7 mouse cellular contexts compared by ENCODE assay signal in the genomic region with DNA sequence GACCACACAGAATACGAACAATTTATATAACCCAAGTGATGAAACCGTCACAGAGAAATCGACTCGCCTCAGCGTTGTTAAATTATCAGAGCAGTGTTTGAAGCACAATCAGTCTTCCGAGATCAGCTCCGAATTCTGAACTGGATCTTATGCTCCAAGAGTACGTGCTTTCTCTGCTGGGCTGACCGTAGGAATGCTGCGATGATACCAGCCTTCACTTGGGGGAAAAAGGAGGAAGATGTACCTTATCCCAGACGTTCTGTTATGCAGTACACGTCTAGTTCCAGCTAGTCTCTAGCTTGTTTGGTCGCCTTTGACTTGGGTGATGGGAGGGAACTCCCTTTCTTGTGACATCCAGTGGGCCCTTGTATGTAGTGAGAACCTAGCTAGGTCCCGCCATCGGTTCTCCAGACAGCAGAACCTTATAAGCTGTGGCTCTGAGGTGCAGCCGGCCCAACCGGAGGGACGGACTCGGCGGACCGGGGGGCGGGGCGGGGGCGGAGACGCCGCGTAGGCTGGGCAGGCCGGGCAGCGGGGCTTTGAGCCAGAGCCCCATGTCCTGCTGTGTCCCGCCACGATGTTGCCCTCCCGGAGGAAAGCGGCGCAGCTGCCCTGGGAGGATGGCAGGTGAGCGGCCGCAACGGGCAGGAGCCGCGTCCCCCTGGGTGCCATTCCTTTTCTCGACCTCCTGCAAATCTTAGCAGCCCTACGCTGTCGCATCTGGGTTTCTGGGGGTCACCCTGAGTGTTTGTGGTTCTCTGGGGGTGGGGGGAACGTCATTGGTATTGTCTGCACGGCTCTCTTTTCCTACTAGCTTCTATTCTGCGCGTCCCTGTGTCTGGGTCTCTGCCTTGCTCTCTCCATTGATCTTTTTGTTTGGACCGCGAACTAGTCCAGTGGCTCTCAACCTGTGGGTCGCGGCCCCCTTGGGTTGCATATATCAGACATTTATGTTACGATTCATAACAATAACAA. TPM values are rescaled to one million over a fixed set of nuclear protein-coding genes. Genes with fewer than 3 reads are reported as not detected.
A peak's percentile ranks its signal among the peaks of the same experiment; 100 is the strongest.
DNase-seq lines count a peak whose midpoint lies in the region; ATAC-seq and TF ChIP-seq lines count a peak whose summit lies in the region.

Gene B4galt7 (plus strand): TSS at position 331 of the 975 bp plus-strand sequence.

- TF ChIP-seq EP300 in heart, adult 2 months (IDR thresholded peaks at IDR 0.05; ENCODE audit: insufficient read depth, low read depth, low read length), result 0 out of 2 replicates have a peak, but pooled peaks have one; percentile 19

- H3K9ac ChIP-seq in embryonic facial prominence, embryonic 13.5 days, result peak within 1 kb of the TSS; percentile 91
- H3K9ac ChIP-seq in heart, adult 2 months (ENCODE audit: low read depth, low read length), result peak within 1 kb of the TSS; percentile 88
- H3K9ac ChIP-seq in limb, embryonic 13.5 days, result peak within 1 kb of the TSS; percentile 91
- peak within 1 kb of the TSS; percentile 99 for H3K9ac ChIP-seq in midbrain, embryonic 15.5 days

- H3K4me3 ChIP-seq in embryonic facial prominence, embryonic 13.5 days, result peak within 1 kb of the TSS; percentile 74
- peak within 1 kb of the TSS; percentile 97 for H3K4me3 ChIP-seq in heart, adult 2 months
- peak within 1 kb of the TSS; percentile 85 for H3K4me3 ChIP-seq in limb, embryonic 13.5 days
- peak within 1 kb of the TSS; percentile 98 for H3K4me3 ChIP-seq in midbrain, embryonic 15.5 days

- peak; percentile 64; the same call in 1 of the 2 replicates for TF ChIP-seq POLR2A in heart, adult 2 months (IDR thresholded peaks at IDR 0.05; ENCODE audit: insufficient read depth, low read depth, low read length)

- peak; percentile 91 for DNase-seq in adrenal gland, postnatal 25 days
- peak; percentile 89 to 96 for DNase-seq in heart, adult 2 months
- DNase-seq in kidney, adult 8-10 months, result peak; percentile 82 to 89
- DNase-seq in spleen, adult 18-20 months, result peak; percentile 71 to 84

- H3K4me1 ChIP-seq in embryonic facial prominence, embryonic 13.5 days, result peaks cover 13% of the 10 kb centered on the region
- peaks cover 3% of the 10 kb centered on the region for H3K4me1 ChIP-seq in heart, adult 2 months (ENCODE audit: control insufficient read depth, insufficient read depth, low read length)
- peaks cover 16% of the 10 kb centered on the region for H3K4me1 ChIP-seq in limb, embryonic 13.5 days
- peaks cover 27% of the 10 kb centered on the region for H3K4me1 ChIP-seq in midbrain, embryonic 15.5 days

- 10% methylated on average over 51 of the region's 51 CpGs for WGBS in embryonic facial prominence, embryonic 13.5 days
- WGBS in heart, adult 2 months, result 7% methylated on average over 50 of the region's 51 CpGs
- WGBS in limb, embryonic 13.5 days, result 8% methylated on average over 51 of the region's 51 CpGs
- 9% methylated on average over 51 of the region's 51 CpGs for WGBS in midbrain, embryonic 15.5 days

- H3K27ac ChIP-seq in embryonic facial prominence, embryonic 13.5 days, result no peak within 1 kb of the TSS
- peak within 1 kb of the TSS; percentile 74 for H3K27ac ChIP-seq in heart, adult 2 months
- peak within 1 kb of the TSS; percentile 23; the same call in 1 of the 2 replicates for H3K27ac ChIP-seq in limb, embryonic 13.5 days
- peak within 1 kb of the TSS; percentile 81 for H3K27ac ChIP-seq in midbrain, embryonic 15.5 days

- intact Hi-C loops in heart, adult 2 months (cut with DNase I), result loop anchor here (2.0 kb wide), 2 partner anchors 23 to 127 kb away; partner anchors contain the start of genes Caml and Pcbd2

- peak within 1 kb of the TSS; percentile 75 for H3K4me2 ChIP-seq in embryonic facial prominence, embryonic 13.5 days
- peak within 1 kb of the TSS; percentile 83 for H3K4me2 ChIP-seq in limb, embryonic 13.5 days (replicated peaks)
- peak within 1 kb of the TSS; percentile 59 for H3K4me2 ChIP-seq in midbrain, embryonic 15.5 days

- no peaks in the 10 kb centered on the region for H3K79me2 ChIP-seq in heart, adult 2 months (replicated peaks; ENCODE audit: control insufficient read depth, insufficient read depth, low read length)

- no peaks in the 10 kb centered on the region for H3K9me3 ChIP-seq in embryonic facial prominence, embryonic 13.5 days
- H3K9me3 ChIP-seq in limb, embryonic 13.5 days, result no peaks in the 10 kb centered on the region
- no peaks in the 10 kb centered on the region for H3K9me3 ChIP-seq in midbrain, embryonic 15.5 days

- TF ChIP-seq CTCF in heart, adult 2 months (IDR thresholded peaks at IDR 0.05), result no peak

- ATAC-seq in embryonic facial prominence, embryonic 13.5 days (ENCODE audit: insufficient number of reproducible peaks, insufficient read depth, low FRiP score, low TSS enrichment, low read depth), result peak; percentile 73; the same call in 1 of the 2 replicates
- peak; percentile 91 for ATAC-seq in limb, embryonic 13.5 days (ENCODE audit: low FRiP score, low read depth)
- peak; percentile 90 for ATAC-seq in midbrain, embryonic 15.5 days (replicated peaks)

- no peaks in the 10 kb centered on the region for H3K27me3 ChIP-seq in embryonic facial prominence, embryonic 13.5 days
- H3K27me3 ChIP-seq in heart, adult 2 months (ENCODE audit: control insufficient read depth, insufficient read depth, low read length), result no peaks in the 10 kb centered on the region
- no peaks in the 10 kb centered on the region for H3K27me3 ChIP-seq in limb, embryonic 13.5 days
- H3K27me3 ChIP-seq in midbrain, embryonic 15.5 days (replicated peaks), result no peaks in the 10 kb centered on the region

- H3K36me3 ChIP-seq in embryonic facial prominence, embryonic 13.5 days, result peaks cover 50% of the 10 kb centered on the region
- H3K36me3 ChIP-seq in heart, adult 2 months (ENCODE audit: control insufficient read depth, insufficient read depth, low read length), result no peaks in the 10 kb centered on the region; the same call in 1 of the 2 replicates
- H3K36me3 ChIP-seq in limb, embryonic 13.5 days, result peaks cover 53% of the 10 kb centered on the region
- peaks cover 21% of the 10 kb centered on the region for H3K36me3 ChIP-seq in midbrain, embryonic 15.5 days (replicated peaks)

RNA-seq across cellular contexts. Expression of gene B4galt7, which starts in this region (rescaled TPM):
- total RNA-seq in adrenal gland, postnatal 25 days (2021), result 16.4 and 19.7 TPM in 2 replicates
- polyA plus RNA-seq in embryonic facial prominence, embryonic 13.5 days (2015; fragmentation: Nextera tagmentation; extraction: Ambion mirVana), result 34.3 and 35.1 TPM in 2 replicates
- 1 to 10 TPM; 8.8 to 9.8 TPM for total RNA-seq in heart, adult 2 months (2021)
- polyA plus RNA-seq in heart, adult 2 months (2012; rRNA removed), result 11.4 and 13.2 TPM in 2 replicates
- polyA plus RNA-seq in limb, embryonic 13.5 days (2015; fragmentation: Nextera tagmentation; extraction: Ambion mirVana), result 34.8 and 37.3 TPM in 2 replicates
- polyA plus RNA-seq in midbrain, embryonic 15.5 days (2015; fragmentation: Nextera tagmentation; extraction: Ambion mirVana), result 48.6 and 51.4 TPM in 2 replicates
